Comparison of ENCODE assay signal across 25 mouse cellular contexts in genomic region chr2:18558133-18558532, GRCm38 (mm10).
A peak's percentile ranks its signal among the peaks of the same experiment; 100 is the strongest.
DNase-seq lines count a peak whose midpoint lies in the region; ATAC-seq and TF ChIP-seq lines count a peak whose summit lies in the region.
"Had no signal": no experiment of that assay in that cellular context is flagged by ENCODE, and none has a peak within 500 bp of the region (broad histone marks: within the 10 kb centered on the region; RNA-seq: fewer than 3 reads in every experiment).

No protein-coding gene starts in this region.

- ATAC-seq in kidney, postnatal 0 days (replicated peaks; ENCODE audit: low FRiP score, low read depth) = no peak
- ATAC-seq: activated CD4-positive, CD25-positive, alpha-beta regulatory T cell, adult 4 months; forebrain, embryonic 14.5 days; forebrain, postnatal 0 days had no signal

- no peak overlapping the region for H3K9ac ChIP-seq in kidney, postnatal 0 days (ENCODE audit: low read depth, low read length)
- H3K9ac ChIP-seq: embryonic facial prominence, embryonic 12.5 days; embryonic facial prominence, embryonic 15.5 days; forebrain, postnatal 0 days; heart, embryonic 12.5 days; heart, embryonic 15.5 days; hindbrain, embryonic 12.5 days; hindbrain, embryonic 15.5 days had no signal

- TF ChIP-seq CTCF in kidney, postnatal 0 days (IDR thresholded peaks at IDR 0.05; ENCODE audit: low read depth) = no peak

- H3K9me3 ChIP-seq in kidney, postnatal 0 days (replicated peaks; ENCODE audit: low read length) = no peaks in the 10 kb centered on the region
- H3K9me3 ChIP-seq: embryonic facial prominence, embryonic 12.5 days; embryonic facial prominence, embryonic 15.5 days; heart, embryonic 12.5 days; heart, embryonic 15.5 days; hindbrain, embryonic 12.5 days; hindbrain, embryonic 15.5 days had no signal

- no peaks in the 10 kb centered on the region for H3K4me1 ChIP-seq in kidney, postnatal 0 days (replicated peaks; ENCODE audit: insufficient read depth, low read length)
- H3K4me1 ChIP-seq: embryonic facial prominence, embryonic 12.5 days; embryonic facial prominence, embryonic 15.5 days; heart, embryonic 12.5 days; heart, embryonic 15.5 days; hindbrain, embryonic 15.5 days had no signal

- no peaks in the 10 kb centered on the region for H3K27me3 ChIP-seq in kidney, postnatal 0 days (ENCODE audit: insufficient read depth, low read length)
- H3K27me3 ChIP-seq: embryonic facial prominence, embryonic 12.5 days; embryonic facial prominence, embryonic 15.5 days; heart, embryonic 12.5 days; heart, embryonic 15.5 days; hindbrain, embryonic 12.5 days; hindbrain, embryonic 15.5 days had no signal

- no peak overlapping the region for H3K4me3 ChIP-seq in kidney, postnatal 0 days (replicated peaks; ENCODE audit: low read depth, low read length)
- H3K4me3 ChIP-seq: embryonic facial prominence, embryonic 12.5 days; embryonic facial prominence, embryonic 15.5 days; heart, embryonic 12.5 days; heart, embryonic 15.5 days; hindbrain, embryonic 12.5 days; hindbrain, embryonic 15.5 days had no signal

- no peak overlapping the region for H3K4me2 ChIP-seq in kidney, postnatal 0 days (ENCODE audit: low read length)
- H3K4me2 ChIP-seq: embryonic facial prominence, embryonic 12.5 days; embryonic facial prominence, embryonic 15.5 days; heart, embryonic 12.5 days; heart, embryonic 15.5 days; hindbrain, embryonic 12.5 days; hindbrain, embryonic 15.5 days had no signal

- DNase-seq in embryo, embryonic 10.5 days (ENCODE audit: low spot score) = peak; percentile 34
- no peak for DNase-seq in embryo, embryonic 10 days (ENCODE audit: low spot score)
- DNase-seq in kidney, postnatal 0 days (ENCODE audit: low spot score) = peak; percentile 14
- DNase-seq in kidney, postnatal 10 days = no peak
- DNase-seq in retina, postnatal 1 day = peak; percentile 5
- DNase-seq in retina, embryonic 14.5 days (ENCODE audit: low spot score) = no peak
- DNase-seq in urinary bladder, adult 2 months (ENCODE audit: low spot score) = no peak
- DNase-seq: adrenal gland, adult 8-10 months; adrenal gland, postnatal 25 days; cerebellum, adult 18-20 months; cerebellum, adult 9-10 months; cerebellum, postnatal 14 days; forebrain, postnatal 0 days; gastrocnemius, postnatal 25 days; heart, adult 18-20 months; heart, postnatal 10 days; heart, postnatal 36 days had no signal

- no peaks in the 10 kb centered on the region for H3K36me3 ChIP-seq in kidney, postnatal 0 days (ENCODE audit: insufficient read depth, low read length)
- H3K36me3 ChIP-seq: embryonic facial prominence, embryonic 12.5 days; embryonic facial prominence, embryonic 15.5 days; heart, embryonic 12.5 days; heart, embryonic 15.5 days; hindbrain, embryonic 12.5 days; hindbrain, embryonic 15.5 days had no signal

- 11% methylated on average over 4 of the region's 4 CpGs for WGBS in kidney, postnatal 0 days

- H3K27ac ChIP-seq in kidney, postnatal 0 days = no peak overlapping the region
- H3K27ac ChIP-seq: embryonic facial prominence, embryonic 12.5 days; embryonic facial prominence, embryonic 15.5 days; heart, embryonic 15.5 days; hindbrain, embryonic 12.5 days; hindbrain, embryonic 15.5 days had no signal

Comparison
In these comparisons a context has a peak if more than half of its experiments do, and no peak if none do; other contexts are left out.
1. DNase-seq: peak in embryo, embryonic 10.5 days (single experiment), kidney, postnatal 0 days (single experiment) and retina, postnatal 1 day (single experiment); none in embryo, embryonic 10 days (single experiment), kidney, postnatal 10 days (single experiment), retina, embryonic 14.5 days (single experiment) and urinary bladder, adult 2 months (single experiment).